Mouse (Mus musculus) embryonic facial prominence, embryonic 11.5 days (tissue): ENCODE data around the gene A530084C06Rik. TPM values are rescaled to one million over a fixed set of nuclear protein-coding genes. Genes with fewer than 3 reads are reported as not detected.

ENCODE experiments used
- ATAC-seq: fragments of 200-750 bp; cut with Nextera tagmentation; replicated peaks from 2 replicates; pipeline ENCODE4 v1.8.0; 2017; ENCODE audit warnings: low read depth; ENCODE audit not compliant: insufficient number of reproducible peaks, low FRiP score, low TSS enrichment
- DNase-seq: peaks from one replicate; pipeline ENCODE4 v3.0.0-alpha.2; 2015; ENCODE audit warnings: low spot score
- H3K27ac ChIP-seq: fragments of 300-500 bp; sonication (generic); replicated peaks from 2 replicates; pipeline ENCODE4 v1.5.1; 2014; ENCODE audit warnings: mild to moderate bottlenecking, low read depth, low read length, control low read depth
- H3K27me3 ChIP-seq: fragments of 300-500 bp; sonication (generic); 2 replicates; pipeline ENCODE4 v1.6.1; 2014; ENCODE audit warnings: mild to moderate bottlenecking, low read length, moderate library complexity, mixed read lengths; ENCODE audit not compliant: control insufficient read depth, insufficient read depth
- H3K36me3 ChIP-seq: fragments of 300-500 bp; sonication (generic); replicated peaks from 2 replicates; pipeline ENCODE4 v1.6.1; 2014; ENCODE audit warnings: low read depth, mild to moderate bottlenecking, low read length, moderate library complexity, mixed read lengths; ENCODE audit not compliant: control insufficient read depth, insufficient read depth
- H3K4me1 ChIP-seq: fragments of 300-500 bp; sonication (generic); 2 replicates; pipeline ENCODE4 v1.6.1; 2014; ENCODE audit warnings: low read length, mixed read lengths; ENCODE audit not compliant: control insufficient read depth, insufficient read depth
- H3K4me2 ChIP-seq: fragments of 300-500 bp; sonication (generic); 2 replicates; pipeline ENCODE4 v1.6.1; 2014; ENCODE audit warnings: low read depth, mild to moderate bottlenecking, control low read depth, low read length, moderate library complexity
- H3K4me3 ChIP-seq: fragments of 300-500 bp; sonication (generic); 2 replicates; pipeline ENCODE4 v1.5.1; 2014; ENCODE audit warnings: low read depth, low read length, control low read depth
- H3K9ac ChIP-seq: fragments of 300-500 bp; sonication (generic); replicated peaks from 2 replicates; pipeline ENCODE4 v1.6.1; 2014; ENCODE audit warnings: mild to moderate bottlenecking, control low read depth, low read length
- H3K9me3 ChIP-seq: fragments of 300-500 bp; sonication (generic); replicated peaks from 2 replicates; pipeline ENCODE4 v1.6.1; 2016; ENCODE audit warnings: mild to moderate bottlenecking, low read length, inconsistent platforms, mixed read lengths; ENCODE audit not compliant: control insufficient read depth
- WGBS: fragments of 180-500 bp; shearing (Covaris S2); extraction: QIAGEN DNeasy Blood & Tissue Kit; methylation state at CpG from one replicate; pipeline ENCODE4 v1.1.7; 2014; 5-methylcytosine and 5-hydroxymethylcytosine counted together
- polyA plus RNA-seq: library from polyadenylated mRNA; unstranded; fragments of >200 nt; fragmentation: Nextera tagmentation; extraction: Ambion mirVana; gene quantifications from 2 replicates; pipeline ENCODE4 v1.2.1, GENCODE M21; 2014

A530084C06Rik gene
- polyA plus RNA-seq, 1 experiment from 2014 or later, result not detected

DNA sequence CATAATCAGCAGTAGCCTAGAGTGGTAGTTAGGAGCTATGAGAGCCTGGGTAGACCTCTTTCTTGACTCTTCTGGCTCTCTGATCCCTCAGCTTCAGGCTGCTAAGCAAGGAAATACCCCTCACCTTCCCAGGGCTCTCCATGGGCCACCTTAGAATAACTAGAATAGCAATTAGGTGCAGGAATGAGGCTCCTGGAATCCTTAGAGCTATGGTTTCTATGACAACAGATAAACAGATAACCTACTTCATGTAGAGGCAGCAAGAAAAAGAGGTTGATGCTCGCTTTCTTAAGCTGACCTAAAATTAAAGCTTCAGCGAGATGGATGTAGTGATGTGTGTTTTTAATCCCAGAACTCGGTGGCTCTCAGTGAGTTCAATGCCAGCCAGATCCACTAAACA lies 15.5 kb upstream of the A530084C06Rik start:
- Histone ChIP-seq H3K4me1 (no peaks in the 10 kb centered on the region), H3K9ac (no peak overlapping the region)

DNA sequence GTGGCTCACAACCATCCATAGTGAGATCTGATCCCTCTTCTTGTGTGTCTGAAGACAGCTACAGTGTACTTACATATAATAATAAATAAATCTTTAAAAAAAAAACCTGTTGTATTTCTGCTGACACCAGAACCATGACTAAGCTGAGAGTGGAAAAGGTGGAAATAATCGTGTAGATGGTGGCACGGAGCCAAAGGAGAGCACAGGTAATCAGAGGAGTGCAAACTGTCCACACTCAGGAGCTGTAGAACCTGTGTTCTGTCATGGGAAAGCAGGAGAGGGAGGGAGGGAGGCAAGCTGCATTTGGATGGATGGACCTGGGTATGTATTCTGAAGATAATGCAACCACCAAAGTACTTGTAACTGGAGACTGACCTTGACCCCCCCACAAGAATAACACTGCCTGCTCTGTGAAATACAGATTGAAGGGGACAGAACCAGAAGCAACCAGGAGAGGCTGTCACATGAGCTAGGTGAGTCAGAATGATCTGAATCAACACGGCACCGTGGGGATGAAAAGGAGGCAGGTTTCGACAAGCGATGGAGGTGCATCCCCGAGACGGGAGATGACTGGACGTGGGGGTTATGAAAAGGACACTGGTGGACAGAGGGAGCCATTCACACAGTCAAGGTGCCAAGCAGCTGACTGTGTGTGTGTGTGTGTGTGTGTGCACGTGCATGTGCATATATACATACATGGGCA lies 13.8 kb upstream of the A530084C06Rik start:
- no peaks in the 10 kb centered on the region for H3K9me3 ChIP-seq
- DNase-seq, result no peak
- 82% methylated on average over 10 of the region's 10 CpGs for whole genome bisulfite sequencing
- no peak overlapping the region for H3K9ac ChIP-seq
- no peak overlapping the region for H3K4me3 ChIP-seq
- H3K36me3 ChIP-seq, result no peaks in the 10 kb centered on the region
- no peak overlapping the region for H3K27ac ChIP-seq
- no peaks in the 10 kb centered on the region for H3K4me1 ChIP-seq
- ATAC-seq, result no peak
- no peak overlapping the region for H3K4me2 ChIP-seq
- no peaks in the 10 kb centered on the region for H3K27me3 ChIP-seq

More for the DNA sequence above, 15.5 kb upstream of the A530084C06Rik start:
- Histone ChIP-seq H3K36me3 (no peaks in the 10 kb centered on the region), H3K4me2 (no peak overlapping the region), H3K27me3 (no peaks in the 10 kb centered on the region), H3K4me3 (no peak overlapping the region), H3K9me3 (no peaks in the 10 kb centered on the region), H3K27ac (no peak overlapping the region)
- 68% methylated on average over 3 of the region's 3 CpGs for WGBS
- DNase-seq (no peak), ATAC-seq (no peak)

GRCm38 (mm10) chr13:31567617-31568294 lies 8.6 kb upstream of the A530084C06Rik start:
- Histone ChIP-seq H3K4me3 (no peak overlapping the region), H3K9me3 (no peaks in the 10 kb centered on the region), H3K4me1 (no peaks in the 10 kb centered on the region), H3K27me3 (peaks cover 7% of the 10 kb centered on the region), H3K9ac (no peak overlapping the region), H3K36me3 (no peaks in the 10 kb centered on the region), H3K4me2 (no peak overlapping the region), H3K27ac (no peak overlapping the region)
- DNase-seq (no peak), ATAC-seq (no peak)
- WGBS, result 82% methylated on average over 6 of the region's 6 CpGs

- 76% methylated on average over 8 of the region's 8 CpGs for WGBS
- no peak overlapping the region for H3K9ac ChIP-seq
Observed at GRCm38 (mm10) chr13:31567099-31567498, 8.0 kb upstream of the A530084C06Rik start.

GRCm38 (mm10) chr13:31564394-31564793 lies 5.3 kb upstream of the A530084C06Rik start:
- H3K9ac ChIP-seq, result no peak overlapping the region
- no peaks in the 10 kb centered on the region for H3K9me3 ChIP-seq
- H3K27me3 ChIP-seq, result peaks cover 37% of the 10 kb centered on the region
- no peaks in the 10 kb centered on the region for H3K4me1 ChIP-seq
- DNase-seq (no peak), ATAC-seq (no peak)
- 59% methylated on average over 6 of the region's 6 CpGs for WGBS
- no peak overlapping the region for H3K4me3 ChIP-seq
- no peaks in the 10 kb centered on the region for H3K36me3 ChIP-seq
- H3K4me2 ChIP-seq, result no peak overlapping the region
- no peak overlapping the region for H3K27ac ChIP-seq

More at GRCm38 (mm10) chr13:31567099-31567498, 8.0 kb upstream of the A530084C06Rik start:
- peaks cover 14% of the 10 kb centered on the region for H3K27me3 ChIP-seq
- H3K36me3 ChIP-seq, result no peaks in the 10 kb centered on the region
- no peaks in the 10 kb centered on the region for H3K9me3 ChIP-seq
- H3K4me2 ChIP-seq, result no peak overlapping the region
- H3K4me3 ChIP-seq, result no peak overlapping the region
- DNase-seq (no peak), ATAC-seq (no peak)
- no peaks in the 10 kb centered on the region for H3K4me1 ChIP-seq
- no peak overlapping the region for H3K27ac ChIP-seq

DNA sequence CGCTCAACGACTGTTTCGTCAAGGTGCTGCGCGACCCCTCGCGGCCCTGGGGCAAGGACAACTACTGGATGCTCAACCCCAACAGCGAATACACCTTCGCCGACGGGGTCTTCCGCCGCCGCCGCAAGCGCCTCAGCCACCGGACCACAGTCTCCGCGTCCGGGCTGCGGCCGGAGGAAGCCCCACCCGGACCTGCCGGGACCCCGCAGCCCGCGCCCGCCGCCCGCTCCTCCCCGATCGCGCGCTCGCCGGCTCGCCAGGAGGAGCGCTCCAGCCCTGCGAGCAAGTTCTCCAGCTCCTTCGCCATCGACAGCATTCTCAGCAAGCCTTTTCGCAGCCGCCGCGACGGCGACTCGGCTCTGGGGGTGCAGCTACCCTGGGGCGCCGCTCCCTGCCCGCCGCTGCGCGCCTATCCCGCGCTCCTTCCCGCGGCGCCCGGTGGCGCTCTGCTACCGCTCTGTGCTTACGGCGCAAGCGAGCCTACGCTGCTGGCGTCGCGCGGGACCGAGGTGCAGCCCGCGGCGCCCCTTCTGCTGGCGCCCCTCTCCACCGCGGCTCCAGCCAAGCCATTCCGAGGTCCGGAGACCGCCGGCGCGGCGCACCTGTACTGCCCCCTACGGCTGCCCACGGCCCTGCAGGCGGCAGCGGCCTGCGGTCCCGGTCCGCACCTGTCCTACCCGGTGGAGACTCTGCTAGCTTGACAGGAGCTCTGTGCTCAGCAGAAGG lies 449 bp upstream of the A530084C06Rik start:
- no peaks in the 10 kb centered on the region for H3K4me1 ChIP-seq
- no peaks in the 10 kb centered on the region for H3K36me3 ChIP-seq
- peak; percentile 76 for DNase-seq
- H3K4me2 ChIP-seq, result peak overlapping the region; percentile 98
- no peaks in the 10 kb centered on the region for H3K9me3 ChIP-seq
- peak overlapping the region; percentile 39 for H3K9ac ChIP-seq
- peaks cover 73% of the 10 kb centered on the region for H3K27me3 ChIP-seq
- ATAC-seq, result peak; percentile 86
- no peak overlapping the region for H3K27ac ChIP-seq
- WGBS, result under 1% methylated on average over 86 of the region's 92 CpGs
- H3K4me3 ChIP-seq, result peak overlapping the region; percentile 60

DNA sequence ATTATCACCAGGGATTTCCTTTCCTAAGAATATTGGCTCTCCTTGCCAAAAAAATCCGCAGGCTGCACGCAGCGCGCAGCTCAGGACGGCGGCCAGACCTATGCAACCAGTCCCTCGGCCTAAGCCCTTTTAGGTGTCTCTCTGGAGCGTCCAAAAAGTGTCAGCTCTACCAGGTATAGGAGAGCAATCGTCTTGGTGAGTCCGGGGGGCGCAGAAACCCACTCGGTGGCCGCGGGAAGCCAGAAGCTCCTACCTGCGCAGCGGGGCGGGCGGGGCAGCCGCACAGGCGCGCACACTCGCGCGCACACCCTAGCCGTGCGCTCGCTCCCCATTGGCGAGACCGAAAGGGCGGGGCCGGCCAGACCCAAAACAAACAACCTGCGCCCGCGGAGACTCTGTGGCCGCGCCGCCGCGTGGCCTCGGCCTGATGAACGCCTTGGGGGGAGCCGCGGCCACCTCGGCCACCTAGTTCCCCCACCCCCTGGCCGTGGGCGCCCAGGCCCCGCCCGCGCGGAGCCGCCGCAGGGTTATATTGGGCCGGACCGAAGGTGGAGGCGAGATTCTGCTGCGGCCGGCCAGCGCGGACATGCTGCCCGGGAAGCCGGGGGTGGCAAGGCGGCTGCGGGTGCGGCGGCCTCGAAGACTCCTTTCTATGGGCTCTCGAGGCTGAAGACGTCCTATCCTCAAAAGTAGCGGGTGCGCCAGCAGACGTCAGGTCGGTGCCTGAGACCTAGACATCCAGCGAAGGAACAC lies 1.2 kb downstream of the A530084C06Rik start:
- H3K9ac ChIP-seq, result peak overlapping the region; percentile 14; the same call in 1 of the 2 replicates

More for the DNA sequence above, 1.2 kb downstream of the A530084C06Rik start:
- Histone ChIP-seq H3K9me3 (no peaks in the 10 kb centered on the region), H3K36me3 (no peaks in the 10 kb centered on the region), H3K27ac (no peak overlapping the region), H3K4me1 (no peaks in the 10 kb centered on the region), H3K27me3 (peaks cover 67% of the 10 kb centered on the region), H3K4me3 (peak overlapping the region; percentile 60), H3K4me2 (peak overlapping the region; percentile 98)
- peak; percentile 44 for ATAC-seq
- DNase-seq, result peak; percentile 63
- WGBS, result under 1% methylated on average over 72 of the region's 73 CpGs
